Mouse (Mus musculus) lung, postnatal 0 days (tissue): Measurements from ENCODE around the gene Arid3a. TPM values are rescaled to one million over a fixed set of nuclear protein-coding genes. Genes with fewer than 3 reads are reported as not detected.

Experiments
- ATAC-seq: fragments of 200-750 bp; cut with Nextera tagmentation; 2 replicates; pipeline ENCODE4 v1.8.0; 2017; ENCODE audit warnings: moderate library complexity
- DNase-seq: peaks from one replicate; pipeline ENCODE4 v3.0.0-alpha.2; 2016; ENCODE audit warnings: low spot score
- H3K27ac ChIP-seq: fragments of 300-500 bp; sonication (generic); 2 replicates; pipeline ENCODE4 v1.5.1; 2014; ENCODE audit warnings: antibody characterized with exemption, mild to moderate bottlenecking, low read length, mixed read lengths
- H3K27me3 ChIP-seq: fragments of 300-500 bp; sonication (generic); replicated peaks from 2 replicates; pipeline ENCODE4 v1.6.1; 2014; ENCODE audit warnings: low read length, mixed read lengths; ENCODE audit not compliant: insufficient read depth
- H3K36me3 ChIP-seq: fragments of 300-500 bp; sonication (generic); 2 replicates; pipeline ENCODE4 v1.6.1; 2014; ENCODE audit warnings: low read length, mixed read lengths; ENCODE audit not compliant: insufficient read depth
- H3K4me1 ChIP-seq: fragments of 300-500 bp; sonication (generic); 2 replicates; pipeline ENCODE4 v1.6.1; 2014; ENCODE audit warnings: antibody characterized with exemption, low read depth, low read length, mixed read lengths; ENCODE audit not compliant: insufficient read depth
- H3K4me2 ChIP-seq: fragments of 300-500 bp; sonication (generic); replicated peaks from 2 replicates; pipeline ENCODE4 v1.6.1; 2014; ENCODE audit warnings: low read depth, mild to moderate bottlenecking, low read length, moderate library complexity, mixed read lengths
- H3K4me3 ChIP-seq: fragments of 300-500 bp; sonication (generic); 2 replicates; pipeline ENCODE4 v1.5.1; 2014; ENCODE audit warnings: low read depth, low read length
- H3K9ac ChIP-seq: fragments of 300-500 bp; sonication (generic); replicated peaks from 2 replicates; pipeline ENCODE4 v1.6.1; 2014; ENCODE audit warnings: low read depth, mild to moderate bottlenecking
- H3K9me3 ChIP-seq: fragments of 300-500 bp; sonication (generic); 2 replicates; pipeline ENCODE4 v1.6.1; 2016; ENCODE audit warnings: low read length, mixed read lengths
- CTCF ChIP-seq: IDR thresholded peaks from 2 replicates; pipeline ENCODE4 v1.5.1; 2016; ENCODE audit warnings: antibody characterized with exemption, mild to moderate bottlenecking
- EP300 ChIP-seq: IDR thresholded peaks from 2 replicates; pipeline ENCODE4 v1.6.1; 2016; ENCODE audit warnings: antibody characterized with exemption, mild to moderate bottlenecking, control low read depth
- WGBS: fragments of 180-500 bp; shearing (Covaris S2); extraction: QIAGEN DNeasy Blood & Tissue Kit; methylation state at CpG from one replicate; pipeline ENCODE4 v1.1.7; 2014; 5-methylcytosine and 5-hydroxymethylcytosine counted together
- polyA plus RNA-seq: library from polyadenylated mRNA; unstranded; fragments of >200 nt; fragmentation: Nextera tagmentation; extraction: Ambion mirVana; gene quantifications from 2 replicates; pipeline ENCODE4 v1.2.1, GENCODE M21; 2015

The Arid3a gene
- polyA plus RNA-seq, 1 experiment from 2014 or later: 4.8 TPM

DNA sequence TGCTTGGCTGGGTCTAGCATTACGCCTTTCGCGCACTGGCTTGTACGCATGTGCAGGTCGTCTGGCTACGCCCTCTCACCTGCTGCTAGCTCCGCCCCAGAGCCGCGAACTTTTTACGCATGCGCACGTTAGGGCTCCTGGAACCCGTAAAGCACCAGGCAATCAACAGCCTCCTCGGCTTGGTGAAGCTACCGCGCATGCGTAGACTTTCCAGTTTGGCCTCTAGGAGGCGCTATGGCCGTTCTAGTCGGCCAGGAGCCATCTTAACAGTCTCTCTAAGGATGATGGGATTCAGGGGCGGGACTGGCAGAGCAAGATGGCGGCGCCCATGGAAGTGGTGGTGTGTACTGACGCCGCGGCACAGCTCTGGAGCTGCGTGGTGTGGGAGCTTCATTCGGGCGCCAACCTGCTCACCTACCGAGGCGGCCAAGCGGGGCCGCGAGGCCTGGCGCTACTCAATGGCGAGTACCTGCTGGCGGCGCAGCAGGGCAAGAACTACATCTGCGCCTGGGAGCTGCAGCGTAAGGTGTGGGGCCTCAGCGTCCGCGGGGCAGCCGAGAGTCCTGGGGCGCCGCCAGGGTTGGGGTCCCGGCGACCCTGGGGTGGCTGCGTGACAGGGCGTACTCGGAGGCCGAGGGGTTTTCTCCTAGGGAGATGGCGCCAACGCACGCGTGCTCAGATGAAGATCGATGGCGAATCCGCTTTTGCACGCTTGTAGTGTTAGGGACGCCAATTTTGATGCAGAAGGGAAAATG is 33.2 kb downstream of the Arid3a start, which contains the start of gene Wdr18:
Gene Wdr18, plus strand, starts transcription at position 306 of the 755 bp plus-strand sequence.
- Histone ChIP-seq H3K9me3 (no peaks in the 10 kb centered on the region), H3K27me3 (no peaks in the 10 kb centered on the region), H3K4me2 (peak within 1 kb of the TSS; percentile 89), H3K4me1 (peaks cover 8% of the 10 kb centered on the region; the same call in 1 of the 2 replicates), H3K4me3 (peak within 1 kb of the TSS; percentile 82), H3K36me3 (0 out of 2 replicates have a peak, but pooled peaks cover 3% of the 10 kb centered on the region), H3K9ac (peak within 1 kb of the TSS; percentile 56), H3K27ac (peak within 1 kb of the TSS; percentile 64)
- peak; percentile 95 for ATAC-seq
- TF ChIP-seq EP300 (no peak), CTCF (peak; percentile 98)
- peak; percentile 99 for DNase-seq
- under 1% methylated on average over 61 of the region's 61 CpGs for WGBS

DNA sequence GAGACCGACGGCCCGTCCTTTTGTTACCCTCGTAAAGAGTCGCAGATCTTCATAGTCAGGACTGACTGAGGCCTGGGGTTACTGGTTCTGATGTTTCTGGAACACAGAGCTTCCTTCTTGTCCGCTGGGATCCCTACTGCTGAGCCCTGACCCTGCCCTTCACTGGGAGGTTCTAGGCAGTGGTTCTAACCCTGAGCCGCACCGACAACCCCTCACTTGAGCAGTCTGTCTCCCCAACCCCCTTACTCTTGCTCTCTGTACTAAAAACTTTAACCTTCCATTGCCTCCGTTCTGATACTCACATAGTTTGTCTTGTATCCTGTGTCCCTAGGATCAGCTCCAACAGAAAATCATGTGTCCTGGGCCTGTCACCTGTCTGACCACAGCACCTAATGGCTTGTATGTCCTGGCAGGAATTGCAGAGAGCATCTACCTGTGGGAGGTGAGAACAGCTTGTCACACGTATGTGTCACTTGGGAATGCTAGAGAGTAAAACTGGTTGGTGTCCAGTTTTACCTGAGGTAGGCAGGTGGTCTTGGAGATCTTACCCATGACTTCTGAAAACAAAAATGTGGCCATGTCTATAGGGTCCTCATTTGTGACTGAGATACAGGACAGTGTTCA is 33.9 kb downstream of the Arid3a start:
- TF ChIP-seq EP300 (no peak), CTCF (no peak)
- no peak for ATAC-seq
- peak overlapping the region; percentile 89 for H3K4me2 ChIP-seq
- H3K4me1 ChIP-seq: peaks cover 8% of the 10 kb centered on the region; the same call in 1 of the 2 replicates
- H3K27ac ChIP-seq: no peak overlapping the region
- H3K9ac ChIP-seq: peak overlapping the region; percentile 56
- no peaks in the 10 kb centered on the region for H3K27me3 ChIP-seq
- H3K9me3 ChIP-seq: no peaks in the 10 kb centered on the region
- DNase-seq: no peak
- 16% methylated on average over 10 of the region's 10 CpGs for WGBS
- H3K36me3 ChIP-seq: peaks cover 7% of the 10 kb centered on the region; the same call in 1 of the 2 replicates
- H3K4me3 ChIP-seq: peak overlapping the region; percentile 82

DNA sequence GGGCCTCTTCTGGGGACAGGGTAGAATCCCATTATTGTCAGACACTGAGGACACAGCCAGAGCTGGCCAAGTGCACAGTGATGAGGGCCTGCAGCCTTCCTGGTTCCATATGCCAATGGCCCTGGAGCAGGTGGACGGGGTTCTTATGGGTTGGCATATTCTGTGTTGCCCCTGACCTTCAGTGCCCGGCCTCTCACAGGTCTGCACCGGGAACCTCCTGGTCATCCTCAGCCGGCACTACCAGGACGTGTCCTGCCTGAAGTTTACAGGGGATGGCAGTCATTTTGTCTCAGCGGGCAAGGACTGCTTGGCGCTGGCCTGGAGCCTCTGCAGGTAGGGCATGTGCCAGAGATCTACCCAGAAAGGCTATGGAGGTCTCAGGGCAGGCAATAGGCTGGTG is 37.9 kb downstream of the Arid3a start:
- peaks cover 8% of the 10 kb centered on the region; the same call in 1 of the 2 replicates for H3K4me1 ChIP-seq
- no peaks in the 10 kb centered on the region for H3K27me3 ChIP-seq
- no peak overlapping the region for H3K4me3 ChIP-seq
- H3K9ac ChIP-seq: no peak overlapping the region
- TF ChIP-seq CTCF: no peak
- no peak for TF ChIP-seq EP300
- peaks cover 16% of the 10 kb centered on the region for H3K36me3 ChIP-seq
- H3K4me2 ChIP-seq: no peak overlapping the region
- 91% methylated on average over 7 of the region's 7 CpGs for WGBS
- ATAC-seq (no peak), DNase-seq (no peak)
- H3K9me3 ChIP-seq: no peaks in the 10 kb centered on the region
- no peak overlapping the region for H3K27ac ChIP-seq

DNA sequence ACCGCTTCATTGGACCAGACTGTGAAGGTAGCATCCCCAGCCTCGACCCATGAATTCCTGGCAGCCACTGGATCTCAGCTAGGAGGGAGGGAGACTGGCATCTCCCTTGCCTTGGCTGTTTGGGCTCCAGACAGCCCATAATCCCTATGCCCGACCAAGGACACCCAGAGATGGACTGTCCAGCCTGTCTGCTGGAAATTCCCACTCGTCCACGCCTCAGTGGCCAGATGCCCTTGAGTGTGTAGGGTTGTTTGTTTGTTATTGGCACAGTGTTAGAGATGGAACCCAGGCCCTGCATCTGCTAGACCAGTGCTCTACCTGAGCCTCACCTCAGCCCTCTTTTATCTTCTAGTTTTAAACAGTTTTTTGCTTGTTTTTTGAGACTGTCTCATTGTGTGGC is 38.5 kb downstream of the Arid3a start:
- Histone ChIP-seq H3K4me3 (no peak overlapping the region), H3K27ac (no peak overlapping the region), H3K4me2 (no peak overlapping the region), H3K9ac (no peak overlapping the region), H3K9me3 (no peaks in the 10 kb centered on the region), H3K36me3 (peaks cover 16% of the 10 kb centered on the region), H3K27me3 (no peaks in the 10 kb centered on the region), H3K4me1 (peaks cover 6% of the 10 kb centered on the region; the same call in 1 of the 2 replicates)
- DNase-seq (no peak), ATAC-seq (no peak)
- 88% methylated on average over 5 of the region's 5 CpGs for WGBS
- TF ChIP-seq EP300 (no peak), CTCF (no peak)

DNA sequence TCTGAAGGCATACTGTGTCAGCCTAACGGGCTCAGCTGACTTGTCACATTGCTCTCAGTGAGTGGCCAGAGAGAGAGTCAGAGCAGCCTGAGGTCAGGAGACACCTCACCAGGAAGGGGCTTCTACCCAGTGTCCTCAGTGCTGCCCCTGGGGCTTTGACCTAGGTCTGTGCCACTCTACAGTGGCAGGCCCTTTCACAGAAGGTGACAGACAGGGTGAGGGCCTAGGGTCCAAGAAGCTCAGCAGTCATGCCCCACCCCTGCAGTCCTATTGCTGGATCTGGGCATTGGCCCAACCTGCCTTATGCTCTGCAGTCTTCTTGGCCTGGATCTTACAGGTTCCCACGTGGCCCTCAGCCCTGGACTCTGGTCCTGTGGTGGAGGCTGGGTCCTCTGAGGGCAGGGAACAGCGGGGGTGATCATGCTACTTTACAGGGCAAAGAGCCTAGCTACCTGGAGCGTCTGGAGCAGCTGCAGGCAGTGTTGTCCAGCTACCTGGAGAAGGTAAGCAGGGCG is 40.1 kb downstream of the Arid3a start:
- Histone ChIP-seq H3K9me3 (no peaks in the 10 kb centered on the region), H3K4me3 (no peak overlapping the region), H3K9ac (no peak overlapping the region), H3K27me3 (peaks cover 4% of the 10 kb centered on the region; the same call in 1 of the 2 replicates), H3K27ac (no peak overlapping the region), H3K36me3 (peaks cover 16% of the 10 kb centered on the region), H3K4me2 (no peak overlapping the region), H3K4me1 (0 out of 2 replicates have a peak, but pooled peaks cover 4% of the 10 kb centered on the region)
- DNase-seq (no peak), ATAC-seq (no peak)
- WGBS: 89% methylated on average over 5 of the region's 5 CpGs
- no peak for TF ChIP-seq CTCF
- TF ChIP-seq EP300: no peak

DNA sequence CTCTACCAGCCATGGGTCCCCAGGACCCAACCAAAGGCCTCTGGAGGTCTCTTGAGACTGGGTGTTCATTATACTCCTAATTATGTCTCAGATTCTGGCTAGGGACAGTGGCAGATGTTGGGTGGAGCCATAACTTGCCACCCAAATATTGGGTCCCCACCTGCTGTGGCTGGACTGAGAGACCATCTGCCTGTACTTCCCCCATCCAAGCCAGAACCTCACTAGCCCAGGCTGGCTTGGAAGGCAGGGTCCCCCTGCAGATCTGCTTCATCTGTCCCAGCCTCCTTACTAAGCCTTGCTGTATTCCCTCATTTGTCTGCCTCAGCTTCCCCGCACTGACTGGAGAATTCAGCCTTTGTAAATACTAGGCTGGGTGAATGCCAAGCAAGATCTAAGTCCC is 41.3 kb downstream of the Arid3a start:
- Histone ChIP-seq H3K27ac (no peak overlapping the region), H3K4me1 (0 out of 2 replicates have a peak, but pooled peaks cover 4% of the 10 kb centered on the region), H3K9me3 (no peaks in the 10 kb centered on the region), H3K27me3 (peaks cover 6% of the 10 kb centered on the region; the same call in 1 of the 2 replicates), H3K9ac (no peak overlapping the region), H3K36me3 (peaks cover 16% of the 10 kb centered on the region), H3K4me3 (no peak overlapping the region), H3K4me2 (no peak overlapping the region)
- no peak for TF ChIP-seq EP300
- TF ChIP-seq CTCF: no peak
- WGBS: 65% methylated on average over 1 of the region's 1 CpGs
- DNase-seq (no peak), ATAC-seq (no peak)
